Mouse (Mus musculus) lung, postnatal 0 days (tissue): ENCODE data around the gene Trpv4. TPM values are rescaled to one million over a fixed set of nuclear protein-coding genes. Genes with fewer than 3 reads are reported as not detected.
A peak's percentile ranks its signal among the peaks of the same experiment; 100 is the strongest.

Experiments used
- ATAC-seq: fragments of 200-750 bp; cut with Nextera tagmentation; 2 replicates; pipeline ENCODE4 v1.8.0; 2017; ENCODE audit warnings: moderate library complexity
- DNase-seq: peaks from one replicate; pipeline ENCODE4 v3.0.0-alpha.2; 2016; ENCODE audit warnings: low spot score
- H3K27ac ChIP-seq: fragments of 300-500 bp; sonication (generic); 2 replicates; pipeline ENCODE4 v1.5.1; 2014; ENCODE audit warnings: antibody characterized with exemption, mild to moderate bottlenecking, low read length, mixed read lengths
- H3K27me3 ChIP-seq: fragments of 300-500 bp; sonication (generic); replicated peaks from 2 replicates; pipeline ENCODE4 v1.6.1; 2014; ENCODE audit warnings: low read length, mixed read lengths; ENCODE audit not compliant: insufficient read depth
- H3K36me3 ChIP-seq: fragments of 300-500 bp; sonication (generic); 2 replicates; pipeline ENCODE4 v1.6.1; 2014; ENCODE audit warnings: low read length, mixed read lengths; ENCODE audit not compliant: insufficient read depth
- H3K4me1 ChIP-seq: fragments of 300-500 bp; sonication (generic); 2 replicates; pipeline ENCODE4 v1.6.1; 2014; ENCODE audit warnings: antibody characterized with exemption, low read depth, low read length, mixed read lengths; ENCODE audit not compliant: insufficient read depth
- H3K4me2 ChIP-seq: fragments of 300-500 bp; sonication (generic); replicated peaks from 2 replicates; pipeline ENCODE4 v1.6.1; 2014; ENCODE audit warnings: low read depth, mild to moderate bottlenecking, low read length, moderate library complexity, mixed read lengths
- H3K4me3 ChIP-seq: fragments of 300-500 bp; sonication (generic); 2 replicates; pipeline ENCODE4 v1.5.1; 2014; ENCODE audit warnings: low read depth, low read length
- H3K9ac ChIP-seq: fragments of 300-500 bp; sonication (generic); replicated peaks from 2 replicates; pipeline ENCODE4 v1.6.1; 2014; ENCODE audit warnings: low read depth, mild to moderate bottlenecking
- H3K9me3 ChIP-seq: fragments of 300-500 bp; sonication (generic); 2 replicates; pipeline ENCODE4 v1.6.1; 2016; ENCODE audit warnings: low read length, mixed read lengths
- CTCF ChIP-seq: IDR thresholded peaks from 2 replicates; pipeline ENCODE4 v1.5.1; 2016; ENCODE audit warnings: antibody characterized with exemption, mild to moderate bottlenecking
- EP300 ChIP-seq: IDR thresholded peaks from 2 replicates; pipeline ENCODE4 v1.6.1; 2016; ENCODE audit warnings: antibody characterized with exemption, mild to moderate bottlenecking, control low read depth
- WGBS: fragments of 180-500 bp; shearing (Covaris S2); extraction: QIAGEN DNeasy Blood & Tissue Kit; methylation state at CpG from one replicate; pipeline ENCODE4 v1.1.7; 2014; 5-methylcytosine and 5-hydroxymethylcytosine counted together
- polyA plus RNA-seq: library from polyadenylated mRNA; unstranded; fragments of >200 nt; fragmentation: Nextera tagmentation; extraction: Ambion mirVana; gene quantifications from 2 replicates; pipeline ENCODE4 v1.2.1, GENCODE M21; 2015

Gene Trpv4
- polyA plus RNA-seq, 1 experiment from 2014 or later, result 3.4 TPM

GRCm38 (mm10) chr5:114591151-114591561 lies 67.1 kb downstream of the Trpv4 start:
- H3K4me2 ChIP-seq, result 0 out of 2 replicates have a peak overlapping the region, but pooled peaks have one; percentile 14
- peak; percentile 61 for TF ChIP-seq EP300
- TF ChIP-seq CTCF, result no peak
- DNase-seq (no peak), ATAC-seq (peak; percentile 3; the same call in 1 of the 2 replicates)
- no peak overlapping the region for H3K9ac ChIP-seq
- peak overlapping the region; percentile 4; the same call in 1 of the 2 replicates for H3K27ac ChIP-seq
- H3K9me3 ChIP-seq, result no peaks in the 10 kb centered on the region
- H3K4me3 ChIP-seq, result no peak overlapping the region
- no peaks in the 10 kb centered on the region for H3K36me3 ChIP-seq
- 10% methylated on average over 15 of the region's 15 CpGs for WGBS
- H3K4me1 ChIP-seq, result peaks cover 42% of the 10 kb centered on the region
- H3K27me3 ChIP-seq, result no peaks in the 10 kb centered on the region

- ATAC-seq (no peak), DNase-seq (no peak)
- Histone ChIP-seq H3K4me2 (no peak overlapping the region), H3K9me3 (no peaks in the 10 kb centered on the region), H3K4me1 (peaks cover 39% of the 10 kb centered on the region), H3K4me3 (no peak overlapping the region), H3K36me3 (no peaks in the 10 kb centered on the region), H3K27me3 (no peaks in the 10 kb centered on the region), H3K9ac (no peak overlapping the region), H3K27ac (no peak overlapping the region)
- no peak for TF ChIP-seq EP300
- no peak for TF ChIP-seq CTCF
- 68% methylated on average over 17 of the region's 17 CpGs for WGBS
These were observed 67.9 kb downstream of the Trpv4 start for GRCm38 (mm10) chr5:114590043-114590913.

- WGBS, result 59% methylated on average over 2 of the region's 2 CpGs
- H3K4me3 ChIP-seq, result no peak overlapping the region
- no peak overlapping the region for H3K9ac ChIP-seq
- H3K9me3 ChIP-seq, result no peaks in the 10 kb centered on the region
- no peaks in the 10 kb centered on the region for H3K36me3 ChIP-seq
- ATAC-seq (no peak), DNase-seq (no peak)
- no peak overlapping the region for H3K27ac ChIP-seq
- no peak for TF ChIP-seq EP300
- no peak for TF ChIP-seq CTCF
- peaks cover 32% of the 10 kb centered on the region for H3K4me1 ChIP-seq
- H3K4me2 ChIP-seq, result no peak overlapping the region
- H3K27me3 ChIP-seq, result no peaks in the 10 kb centered on the region
These were observed 68.8 kb downstream of the Trpv4 start for GRCm38 (mm10) chr5:114589454-114589853.

- Histone ChIP-seq H3K27me3 (no peaks in the 10 kb centered on the region), H3K27ac (no peak overlapping the region), H3K9me3 (no peaks in the 10 kb centered on the region), H3K9ac (no peak overlapping the region), H3K36me3 (no peaks in the 10 kb centered on the region), H3K4me2 (no peak overlapping the region), H3K4me1 (peaks cover 28% of the 10 kb centered on the region), H3K4me3 (no peak overlapping the region)
- no peak for DNase-seq
- TF ChIP-seq CTCF (no peak), EP300 (no peak)
- ATAC-seq, result no peak
- 57% methylated on average over 6 of the region's 6 CpGs for WGBS
These were observed 69.2 kb downstream of the Trpv4 start for GRCm38 (mm10) chr5:114589026-114589425.

- no peak overlapping the region for H3K4me2 ChIP-seq
- no peaks in the 10 kb centered on the region for H3K9me3 ChIP-seq
- TF ChIP-seq CTCF (no peak), EP300 (no peak)
- 38% methylated on average over 10 of the region's 10 CpGs for WGBS
- no peak overlapping the region for H3K9ac ChIP-seq
- no peaks in the 10 kb centered on the region for H3K27me3 ChIP-seq
- no peak for ATAC-seq
- H3K27ac ChIP-seq, result no peak overlapping the region
- no peaks in the 10 kb centered on the region for H3K36me3 ChIP-seq
- no peak overlapping the region for H3K4me3 ChIP-seq
- DNase-seq, result no peak
- peaks cover 22% of the 10 kb centered on the region; the same call in 1 of the 2 replicates for H3K4me1 ChIP-seq
These were observed 69.8 kb downstream of the Trpv4 start for GRCm38 (mm10) chr5:114588416-114588815.

- H3K36me3 ChIP-seq, result no peaks in the 10 kb centered on the region
- H3K27ac ChIP-seq, result no peak overlapping the region
- H3K4me3 ChIP-seq, result no peak overlapping the region
- peaks cover 16% of the 10 kb centered on the region; the same call in 1 of the 2 replicates for H3K4me1 ChIP-seq
- no peak for TF ChIP-seq CTCF
- no peak for TF ChIP-seq EP300
- H3K27me3 ChIP-seq, result no peaks in the 10 kb centered on the region
- no peak overlapping the region for H3K9ac ChIP-seq
- H3K4me2 ChIP-seq, result no peak overlapping the region
- ATAC-seq (no peak), DNase-seq (peak; percentile 82)
- no peaks in the 10 kb centered on the region for H3K9me3 ChIP-seq
- 31% methylated on average over 9 of the region's 9 CpGs for WGBS
These were observed 70.3 kb downstream of the Trpv4 start for GRCm38 (mm10) chr5:114587908-114588307.
